Mouse (Mus musculus) heart, embryonic 10.5 days (tissue): ENCODE measurements at regions not wholly inside any gene's neighbourhood (a gene's known extent, or its start where the extent isn't known, plus 50 kb on each side); places are given as distances from the start of the nearest gene placed in this dataset.
A peak's percentile ranks its signal among the peaks of the same experiment; 100 is the strongest.

ENCODE experiments used
- DNase-seq: peaks from one replicate; pipeline ENCODE4 v3.0.0-alpha.2; 2017; ENCODE audit warnings: low spot score
- H3K27ac ChIP-seq: fragments of 300-500 bp; sonication (generic); 2 replicates; pipeline ENCODE4 v1.5.1; 2016; ENCODE audit warnings: mild to moderate bottlenecking
- H3K27me3 ChIP-seq: fragments of 300-500 bp; sonication (generic); 2 replicates; pipeline ENCODE4 v1.6.1; 2016; ENCODE audit warnings: mild to moderate bottlenecking; ENCODE audit not compliant: poor library complexity, insufficient read depth, severe bottlenecking
- H3K36me3 ChIP-seq: fragments of 300-500 bp; sonication (generic); 2 replicates; pipeline ENCODE4 v1.6.1; 2016; ENCODE audit warnings: mild to moderate bottlenecking, moderate library complexity
- H3K4me1 ChIP-seq: fragments of 300-500 bp; sonication (generic); 2 replicates; pipeline ENCODE4 v1.6.1; 2016; ENCODE audit warnings: mild to moderate bottlenecking
- H3K4me3 ChIP-seq: fragments of 300-500 bp; sonication (generic); 2 replicates; pipeline ENCODE4 v1.5.1; 2016; ENCODE audit warnings: mild to moderate bottlenecking, moderate library complexity
- H3K9me3 ChIP-seq: fragments of 300-500 bp; sonication (generic); 2 replicates; pipeline ENCODE4 v1.6.1; 2016; ENCODE audit warnings: mild to moderate bottlenecking, moderate library complexity
- WGBS: fragments of 180-500 bp; shearing (Covaris S2); methylation state at CpG from one replicate; pipeline ENCODE4 v1.1.7; 2016; 5-methylcytosine and 5-hydroxymethylcytosine counted together

GRCm38 (mm10) chr11:39794183-39794652, 900.8 kb downstream of the Mat2b start:
- Histone ChIP-seq H3K4me3 (peak overlapping the region; percentile 57), H3K27me3 (no peaks in the 10 kb centered on the region), H3K9me3 (no peaks in the 10 kb centered on the region), H3K27ac (peak overlapping the region; percentile 77), H3K4me1 (no peaks in the 10 kb centered on the region), H3K36me3 (no peaks in the 10 kb centered on the region)
- WGBS = 3% methylated on average over 14 of the region's 14 CpGs
- DNase-seq = no peak

DNA sequence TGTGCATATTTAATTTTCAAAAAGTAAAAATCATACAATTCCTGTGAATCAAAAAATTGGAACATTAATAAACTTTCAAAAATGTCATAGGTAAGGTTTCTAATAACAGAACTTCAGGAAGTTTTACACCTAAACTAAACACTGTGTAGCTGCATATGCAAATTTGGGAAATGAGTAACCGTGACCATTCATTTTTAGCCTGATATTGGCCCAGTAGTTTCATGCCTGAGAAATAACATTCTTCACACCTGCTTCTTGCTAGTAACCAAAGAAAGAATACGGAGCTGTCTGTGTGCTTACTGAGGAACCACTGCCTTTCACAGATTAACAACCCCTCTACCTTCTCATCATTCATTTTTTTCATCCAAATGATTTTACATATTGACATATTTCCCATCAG, 902.9 kb downstream of the Mat2b start:
- H3K4me3 ChIP-seq = no peak overlapping the region
- WGBS = 76% methylated on average over 2 of the region's 2 CpGs
- no peak overlapping the region for H3K27ac ChIP-seq
- no peaks in the 10 kb centered on the region for H3K4me1 ChIP-seq
- no peak for DNase-seq
- H3K9me3 ChIP-seq = no peaks in the 10 kb centered on the region
- H3K27me3 ChIP-seq = no peaks in the 10 kb centered on the region
- no peaks in the 10 kb centered on the region for H3K36me3 ChIP-seq
